Mouse (Mus musculus) c-Kit-positive CD71-positive TER-119-positive erythroid progenitor cells, embryonic 14.5 days (primary cell): Measurements from ENCODE around the gene Usp54.
"Not testable (repeated sequence)": the region's sequence is repeated elsewhere in the genome, so short reads cannot be mapped to it uniquely, and the experiment has no call there.

Experiments
- DNase-seq: peaks from one replicate; pipeline ENCODE4 v3.0.0-alpha.2; 2013; ENCODE audit warnings: low spot score

Usp54 gene

DNA sequence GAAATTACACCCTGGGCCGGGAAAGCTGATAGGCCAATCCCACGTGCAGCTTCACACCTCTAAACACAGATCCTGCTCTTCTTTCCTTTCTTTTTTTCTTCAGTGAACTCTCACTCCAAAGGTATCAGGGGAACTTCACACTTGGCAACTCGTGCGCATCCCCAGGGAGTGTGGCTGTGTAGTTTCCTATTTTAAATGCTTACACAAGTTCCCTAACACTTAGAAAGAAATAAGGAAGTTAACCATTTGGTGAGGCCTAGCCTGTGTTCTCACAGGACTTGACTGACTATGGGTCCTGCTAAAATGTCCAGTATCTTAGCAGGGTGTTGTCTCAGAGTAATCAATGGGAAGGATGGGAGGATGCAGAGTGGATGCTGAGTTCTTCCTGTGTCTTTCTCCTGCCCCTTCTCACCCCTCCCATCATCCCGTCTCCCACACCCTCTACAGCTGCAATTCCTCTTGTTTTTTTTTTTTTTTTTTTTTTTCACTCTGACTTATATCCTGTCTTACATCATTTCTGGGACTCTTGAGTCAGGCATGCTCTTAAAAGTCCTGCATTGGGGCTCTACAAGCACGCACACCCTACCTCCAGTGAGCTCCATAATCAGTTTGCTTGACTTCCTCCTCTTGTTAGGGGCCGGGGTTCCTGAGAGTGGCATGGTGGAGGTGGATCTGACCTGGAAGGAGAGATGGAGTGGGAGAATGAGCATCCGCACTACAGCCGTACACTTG, 14.0 kb upstream of the Usp54 start:
- no peak for DNase-seq

- DNase-seq = no peak
Measured at GRCm38 (mm10) chr14:20651722-20652256, 10.9 kb upstream of the Usp54 start.

DNA sequence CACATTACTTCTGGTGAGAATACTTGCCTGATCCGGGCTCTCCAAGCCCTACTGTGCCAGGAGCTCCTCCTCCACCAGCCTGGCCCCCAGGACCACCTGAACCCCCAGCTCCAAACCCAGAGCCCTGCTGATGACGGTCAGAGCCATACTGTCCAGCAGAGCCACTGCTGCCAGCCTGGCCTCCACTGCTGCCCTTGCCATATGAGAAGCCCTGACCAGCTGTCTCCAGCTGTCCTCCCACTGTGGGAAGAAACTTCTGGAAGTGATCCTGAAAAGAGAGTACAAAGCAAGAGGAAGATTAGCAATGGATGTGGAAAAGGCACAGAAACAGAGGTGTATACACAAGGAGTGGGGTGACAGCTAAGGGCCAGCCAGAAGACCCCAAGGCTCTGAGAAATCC, 10.1 kb upstream of the Usp54 start:
- no peak for DNase-seq

GRCm38 (mm10) chr14:20646381-20646780, 5.5 kb upstream of the Usp54 start:
- no peak for DNase-seq

GRCm38 (mm10) chr14:20645547-20645946, 4.7 kb upstream of the Usp54 start:
- no peak for DNase-seq

GRCm38 (mm10) chr14:20641438-20641875, 594 bp upstream of the Usp54 start:
- DNase-seq = no peak

DNA sequence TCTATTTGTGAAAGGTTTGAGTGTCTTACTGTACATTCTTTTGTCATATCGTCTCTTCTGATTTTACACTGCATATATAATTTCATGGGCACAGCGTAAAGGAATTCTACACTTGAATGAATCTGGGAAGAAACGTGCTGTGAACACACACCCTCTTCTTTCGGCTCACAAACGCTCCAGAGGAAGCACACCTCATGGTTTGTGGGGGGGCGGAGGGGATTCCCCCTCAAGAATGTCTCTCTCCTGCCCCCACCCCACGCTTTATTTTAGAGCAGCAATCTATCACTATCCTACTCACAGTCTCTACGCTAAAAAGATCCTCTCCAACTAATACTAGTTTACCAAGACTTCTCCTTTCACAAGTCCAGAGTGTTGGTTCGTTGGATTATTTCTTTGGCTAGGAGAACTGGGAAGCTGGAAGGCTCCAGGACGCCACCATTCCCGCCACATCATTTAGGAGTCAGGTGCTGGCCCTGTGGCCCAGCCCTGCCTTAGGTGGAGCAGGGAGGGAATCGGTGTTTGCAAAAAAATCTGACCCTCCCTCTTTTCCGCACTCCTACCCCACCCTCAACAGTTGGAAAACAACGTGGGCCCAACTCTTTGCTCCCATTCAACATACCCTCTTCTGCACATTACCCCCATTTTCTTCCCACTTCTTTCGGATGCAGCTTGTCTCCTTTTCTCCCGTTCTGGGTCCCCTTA, 794 bp downstream of the Usp54 start:
- DNase-seq = no peak

DNA sequence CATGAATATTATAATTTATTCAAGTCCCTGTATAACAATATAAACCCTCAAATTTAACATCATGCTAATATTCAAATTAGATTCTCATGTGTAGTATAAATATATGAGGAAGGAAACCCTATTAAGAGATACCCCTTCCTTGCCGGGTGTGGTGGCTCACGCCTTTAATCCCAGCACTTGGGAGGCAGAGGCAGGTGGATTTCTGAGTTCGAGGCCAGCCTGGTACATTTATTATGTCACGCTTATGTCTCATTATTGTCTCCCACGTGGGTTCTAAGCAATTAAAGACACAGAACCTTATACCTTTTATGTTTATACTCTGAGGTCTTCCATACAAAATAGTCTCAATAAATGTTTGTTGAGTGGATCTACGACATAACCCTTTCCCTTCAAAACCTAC, 2.2 kb downstream of the Usp54 start:
- DNase-seq = no peak

DNA sequence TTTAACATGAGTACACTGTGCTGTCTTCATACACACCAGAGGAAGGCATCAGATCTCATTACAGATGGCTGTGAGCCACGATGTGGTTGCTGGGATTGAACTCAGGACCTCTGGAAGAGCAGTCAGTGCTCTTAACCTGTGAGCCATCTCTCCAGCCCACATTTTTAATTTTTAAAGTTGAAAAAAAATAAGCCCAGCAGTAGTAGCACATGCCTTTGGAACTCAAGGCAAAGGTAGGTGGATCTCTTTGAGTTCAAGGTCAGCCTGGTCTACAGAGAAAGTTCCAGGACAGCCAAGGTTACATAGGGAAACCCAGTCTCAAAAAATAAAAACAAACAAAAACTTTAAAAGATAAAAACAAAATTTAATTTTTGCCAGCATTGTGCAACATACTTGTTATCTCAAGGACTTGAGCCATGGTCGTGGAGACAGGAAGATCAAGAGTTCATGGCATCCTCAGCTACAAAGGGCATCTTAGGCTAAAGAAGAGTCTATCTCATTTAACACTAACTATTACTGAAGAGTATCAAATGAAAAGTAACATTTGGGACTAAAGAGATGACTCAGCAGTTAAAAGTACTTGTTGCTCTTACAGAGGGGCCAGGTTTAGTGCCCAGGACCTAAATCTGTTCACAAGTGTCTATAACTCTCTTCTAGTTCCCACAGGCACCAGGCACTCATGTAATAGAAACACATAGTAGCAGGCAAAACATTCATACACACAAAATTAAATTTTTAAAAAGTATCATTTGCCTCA, 2.9 kb downstream of the Usp54 start:
- DNase-seq = no peak

DNA sequence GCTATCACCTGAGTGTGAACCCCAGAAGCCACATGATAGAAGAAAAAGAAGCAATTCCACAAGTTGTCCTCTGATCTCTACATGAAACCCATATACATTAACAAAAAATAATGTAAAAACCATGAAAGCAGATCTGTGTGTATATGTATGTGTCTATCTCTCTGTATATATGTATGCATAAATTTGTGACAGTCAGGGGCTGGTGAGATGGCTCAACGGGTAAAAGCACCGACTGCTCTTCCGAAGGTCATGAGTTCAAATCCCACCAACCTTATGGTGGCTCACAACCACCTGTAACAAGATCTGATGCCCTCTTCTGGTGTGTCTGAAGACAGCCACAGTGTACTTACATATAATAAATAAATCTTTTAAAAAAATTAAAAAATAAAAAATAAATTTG, 3.9 kb downstream of the Usp54 start:
- not testable (repeated sequence) for DNase-seq

DNA sequence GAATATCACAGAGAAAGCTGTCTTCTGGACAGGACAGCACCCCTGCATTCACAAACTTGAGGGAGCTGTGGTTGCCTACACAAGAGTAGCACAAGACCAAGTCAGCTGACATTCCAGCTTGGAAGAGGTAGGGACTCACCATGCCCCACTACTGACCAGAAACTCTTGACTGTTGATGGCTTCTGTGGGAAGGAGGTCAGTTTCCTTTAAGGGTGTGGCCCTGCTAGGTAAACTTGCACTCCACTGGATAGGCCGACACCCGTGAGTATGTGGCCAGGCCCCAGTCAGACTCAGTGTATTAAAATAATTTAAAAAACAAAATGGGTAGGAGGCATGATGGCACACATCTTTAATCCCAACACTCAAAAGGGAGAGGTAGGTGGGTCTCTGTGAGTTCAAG, 5.3 kb downstream of the Usp54 start:
- no peak for DNase-seq

GRCm38 (mm10) chr14:20631253-20631652, 9.6 kb downstream of the Usp54 start:
- no peak for DNase-seq

GRCm38 (mm10) chr14:20626971-20627370, 13.9 kb downstream of the Usp54 start:
- DNase-seq = no peak

DNA sequence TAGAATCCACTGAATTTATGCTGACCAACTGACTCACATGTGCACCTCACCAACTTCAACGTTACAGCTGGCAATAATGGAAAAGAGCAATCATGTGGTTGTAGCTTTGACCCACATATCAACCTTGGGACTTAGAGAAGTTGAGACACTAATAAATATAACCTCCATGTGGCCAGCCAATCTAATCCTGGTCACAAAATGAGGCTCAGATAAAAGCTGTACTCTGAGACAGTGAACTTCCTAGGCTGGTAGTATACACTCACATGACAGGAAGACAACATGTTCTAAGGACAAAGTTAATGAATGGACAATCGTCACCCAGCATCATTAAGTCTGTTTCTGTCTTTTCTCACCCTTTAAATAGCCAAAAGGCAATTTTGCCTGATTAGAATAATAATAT, 14.4 kb downstream of the Usp54 start:
- no peak for DNase-seq

GRCm38 (mm10) chr14:20622907-20623306, 18.0 kb downstream of the Usp54 start:
- no peak for DNase-seq

- DNase-seq = no peak
Measured at GRCm38 (mm10) chr14:20622412-20622811, 18.5 kb downstream of the Usp54 start.

- DNase-seq = no peak
Measured at GRCm38 (mm10) chr14:20621903-20622302, 19.0 kb downstream of the Usp54 start.

DNA sequence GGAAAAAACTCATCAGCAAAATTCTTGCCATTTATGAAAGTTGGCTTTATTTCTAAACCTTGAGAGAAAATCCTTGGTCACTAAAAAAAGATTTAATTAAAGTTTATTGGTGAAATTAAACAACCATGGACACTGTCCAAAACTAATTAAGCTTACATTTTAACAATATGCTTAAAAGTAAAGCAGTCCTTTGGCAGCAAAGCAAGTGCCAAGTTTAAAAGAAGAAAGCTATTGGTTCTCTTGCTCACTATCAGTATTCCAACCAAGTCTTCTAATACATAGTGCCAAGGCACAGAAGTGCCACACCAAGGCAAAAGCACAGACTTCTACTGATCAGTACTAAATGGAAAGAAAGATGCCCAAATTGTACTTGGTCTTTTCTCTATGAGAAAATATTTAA, 21.7 kb downstream of the Usp54 start:
- no peak for DNase-seq

DNA sequence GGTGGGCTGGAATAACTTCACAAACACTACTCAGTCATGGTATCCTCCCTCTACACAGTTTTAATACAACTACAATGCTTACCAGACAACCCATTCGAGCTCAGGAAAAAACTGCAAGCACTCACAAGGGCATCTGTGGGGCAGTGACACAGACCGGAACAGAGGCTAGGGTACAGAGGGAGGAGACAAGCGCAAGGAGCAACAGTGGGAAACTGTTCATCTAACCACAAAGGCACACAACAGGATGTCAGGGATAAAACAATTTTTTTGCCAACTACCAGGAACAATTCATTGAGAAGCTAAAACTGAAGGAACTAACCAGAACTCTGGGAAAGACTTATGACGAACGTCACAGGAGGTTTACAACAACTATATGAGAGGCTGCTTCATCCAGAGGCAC, 22.7 kb downstream of the Usp54 start:
- DNase-seq = no peak

DNA sequence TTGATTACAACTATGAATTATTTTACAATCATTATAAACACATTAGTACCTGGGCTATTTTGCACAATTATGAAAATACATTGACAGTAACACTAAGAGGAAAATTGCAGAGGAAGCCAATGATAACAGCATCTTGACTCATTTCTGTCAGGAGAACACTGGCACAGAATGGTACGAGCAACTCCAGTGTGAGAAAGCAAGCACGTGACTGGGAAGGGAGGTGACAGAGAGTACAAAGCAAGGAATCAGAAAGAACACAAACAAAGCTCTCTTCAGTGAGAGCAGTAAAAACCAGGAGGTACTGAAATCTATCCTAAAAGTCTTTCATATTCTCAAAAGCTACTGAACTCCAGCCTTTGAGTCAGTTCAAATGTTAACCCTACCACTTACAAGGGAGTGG, 24.4 kb downstream of the Usp54 start:
- DNase-seq = no peak

DNA sequence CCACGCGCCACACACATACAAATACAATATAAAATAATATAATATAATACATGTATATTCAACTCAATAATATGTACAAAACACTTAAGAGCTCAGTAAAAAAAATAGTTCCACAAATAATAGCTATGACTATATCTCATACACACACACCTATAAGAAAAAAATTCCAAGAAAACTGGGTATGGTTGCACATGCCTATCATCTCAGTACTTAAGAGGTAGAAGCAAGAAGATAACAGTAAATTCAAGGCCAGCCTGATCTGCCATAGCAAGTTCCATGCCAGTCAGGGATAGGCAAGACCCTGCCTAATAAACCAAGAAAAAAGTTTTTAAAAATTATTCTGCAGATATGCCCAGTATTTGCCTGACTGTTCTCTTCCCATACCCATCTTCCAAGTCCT, 25.8 kb downstream of the Usp54 start:
- no peak for DNase-seq

GRCm38 (mm10) chr14:20612820-20613219, 28.0 kb downstream of the Usp54 start:
- no peak for DNase-seq

GRCm38 (mm10) chr14:20610146-20610545, 30.7 kb downstream of the Usp54 start:
- no peak for DNase-seq
